Mouse (Mus musculus): ENCODE results near the gene Clic1.
A peak's percentile ranks its signal among the peaks of the same experiment; 100 is the strongest.
"Not testable (repeated sequence)": the region's sequence is repeated elsewhere in the genome, so short reads cannot be mapped to it uniquely, and the experiment has no call there.

Gene Clic1

DNA sequence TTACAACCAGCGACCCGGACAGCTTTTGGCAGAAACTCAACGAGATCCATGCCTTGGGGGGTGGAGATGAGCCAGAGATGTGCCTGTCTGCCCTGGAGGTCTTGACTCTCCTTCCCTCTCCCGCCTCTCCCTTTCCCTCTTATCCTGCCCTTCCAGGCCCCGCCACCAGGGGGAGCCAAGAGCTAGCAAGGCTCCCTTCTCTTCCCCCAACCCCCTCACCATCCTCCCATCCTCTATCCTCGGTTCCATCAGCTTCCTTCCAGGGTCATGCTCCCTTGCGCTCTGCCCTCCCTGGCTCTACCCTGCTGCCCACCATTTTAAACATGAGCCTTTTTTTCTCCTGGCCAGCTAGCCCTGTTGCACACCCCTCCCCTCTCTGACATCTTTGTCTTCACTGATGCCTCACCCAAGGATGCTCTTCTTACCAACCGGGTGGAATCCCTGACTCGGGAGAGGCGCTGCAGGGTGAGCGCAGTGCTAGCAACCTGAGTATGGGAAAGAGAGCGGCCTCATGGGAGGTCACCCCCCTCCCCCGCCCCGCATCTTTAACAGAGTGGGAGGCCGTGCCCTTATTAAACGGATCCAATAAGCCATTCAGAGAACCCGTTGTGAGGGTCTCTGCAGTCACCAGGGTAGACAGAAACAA is 28.5 kb upstream of the Clic1 start:
- DNase-seq (ENCODE audit: extremely low read depth, low read depth), result peak; percentile 68

DNA sequence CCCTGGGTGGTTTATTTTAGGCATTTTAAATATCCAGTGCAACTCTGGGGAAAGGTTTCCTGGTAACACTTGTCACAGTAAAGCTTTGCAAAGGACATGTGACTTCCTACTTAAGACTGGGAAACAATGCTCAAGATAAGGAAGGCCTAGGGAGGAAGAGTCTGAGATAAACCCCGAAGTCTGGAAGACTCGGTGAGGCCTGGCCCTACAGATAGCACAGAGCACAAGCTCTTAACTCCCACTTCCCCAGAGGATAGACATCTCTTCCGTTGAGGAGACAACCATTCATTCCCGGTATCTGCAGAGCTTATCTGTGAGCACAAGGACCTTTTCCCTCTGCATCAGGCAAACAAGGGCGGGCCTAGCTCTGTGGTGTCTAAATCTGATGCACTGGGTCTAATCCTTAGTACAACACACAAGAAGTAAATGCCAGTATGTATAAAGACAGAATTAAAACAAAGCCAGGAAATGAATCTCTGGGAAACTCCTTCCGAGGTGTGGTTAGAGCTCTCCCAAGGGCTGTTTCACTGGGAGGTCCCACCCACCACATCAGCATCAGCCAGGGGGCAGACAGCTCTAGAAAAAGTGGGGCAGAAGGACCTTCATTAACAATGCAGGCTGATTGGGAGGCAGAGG is 27.8 kb upstream of the Clic1 start:
- peak; percentile 99 for DNase-seq (ENCODE audit: extremely low read depth, low read depth)

DNA sequence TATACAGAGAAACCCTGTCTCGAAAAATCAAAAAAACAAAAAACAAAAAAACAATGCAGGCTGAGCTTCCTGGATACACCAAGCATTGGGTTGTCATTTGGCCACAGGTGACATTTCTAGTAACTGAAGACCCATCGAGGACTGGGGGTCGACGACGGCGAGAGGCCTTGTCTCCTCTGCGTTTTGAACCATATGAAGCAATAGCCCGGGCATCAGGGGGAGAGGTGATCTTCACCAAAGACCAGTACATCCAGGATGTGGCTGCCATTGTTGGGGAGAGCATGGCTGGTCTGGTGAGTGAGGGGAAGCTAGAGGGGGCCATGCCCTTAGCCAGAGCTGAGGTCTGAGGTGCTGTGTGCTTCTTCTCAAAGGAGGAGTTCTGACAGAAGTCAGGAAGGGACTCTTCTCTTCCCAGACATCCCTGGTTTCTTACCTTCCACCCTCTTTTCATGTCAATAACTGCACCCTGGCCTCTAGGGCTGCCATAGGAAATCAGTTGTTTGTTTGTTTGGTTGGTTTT is 27.2 kb upstream of the Clic1 start:
- DNase-seq (ENCODE audit: extremely low read depth, low read depth), result no peak

DNA sequence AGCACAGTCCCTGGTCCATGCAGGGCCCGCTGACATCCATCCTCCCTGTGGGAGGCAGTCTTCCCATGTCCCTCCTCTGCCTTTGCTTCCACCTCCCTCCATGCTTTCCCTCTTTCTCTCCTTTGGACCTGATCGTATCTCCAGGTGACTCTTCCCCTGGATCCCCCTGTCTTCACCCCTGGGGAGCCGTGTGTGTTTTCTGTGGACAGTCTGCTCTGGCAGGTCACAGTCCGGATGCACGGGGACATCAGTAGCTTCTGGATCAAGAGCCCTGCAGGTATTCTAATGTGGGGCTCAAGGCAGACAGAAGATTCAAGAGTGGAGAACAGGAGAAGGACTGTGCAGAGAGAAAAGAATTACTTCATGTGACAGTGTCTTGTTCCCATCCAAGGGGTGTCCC is 26.5 kb upstream of the Clic1 start:
- no peak for DNase-seq (ENCODE audit: extremely low read depth, low read depth)

GRCm38 (mm10) chr17:35023756-35024155 is 26.0 kb upstream of the Clic1 start:
- DNase-seq (ENCODE audit: extremely low read depth, low read depth), result no peak

DNA sequence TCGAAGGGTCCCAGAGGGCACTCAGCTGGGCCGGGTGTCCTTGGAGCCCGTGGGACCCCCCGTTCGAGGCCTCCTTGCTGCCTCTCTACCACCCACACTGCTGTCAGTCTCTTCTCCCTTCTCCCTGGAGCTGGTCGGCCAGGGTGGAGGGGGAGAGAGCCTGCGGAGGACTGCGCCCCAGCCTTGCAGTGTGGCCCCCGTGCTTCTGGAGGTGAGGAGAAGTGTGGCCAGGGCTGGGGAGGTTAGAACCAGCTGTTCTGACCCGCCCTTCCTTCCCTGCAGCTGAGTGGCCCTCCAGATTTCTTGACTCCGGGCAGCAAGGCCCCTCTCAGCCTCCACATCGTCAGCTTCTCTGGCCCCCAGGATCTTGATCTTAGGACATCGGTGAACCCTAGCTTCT is 25.5 kb upstream of the Clic1 start:
- DNase-seq (ENCODE audit: extremely low read depth, low read depth), result no peak

- no peak for DNase-seq (ENCODE audit: extremely low read depth, low read depth)
These were observed 24.9 kb upstream of the Clic1 start for GRCm38 (mm10) chr17:35024691-35025488.

DNA sequence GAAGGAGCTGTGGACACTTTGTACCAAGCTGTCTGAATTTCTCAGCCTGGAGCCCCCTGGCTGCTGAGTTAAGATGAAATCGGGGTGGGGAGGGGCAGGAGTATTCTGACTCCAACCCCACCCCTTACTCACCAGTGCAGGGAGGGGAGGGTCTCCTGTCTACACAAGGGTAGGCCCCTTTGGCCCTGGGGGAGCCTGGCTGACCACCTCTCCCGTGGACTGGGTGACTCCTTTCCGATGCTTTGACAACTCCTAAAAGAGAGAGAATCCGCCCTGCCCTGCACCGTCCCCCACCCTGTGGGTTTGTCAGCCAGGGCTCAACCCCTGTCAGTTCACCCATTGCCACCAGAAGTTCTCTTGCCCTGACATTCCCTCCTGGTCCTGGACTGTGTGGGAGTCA is 23.6 kb upstream of the Clic1 start:
- DNase-seq (ENCODE audit: extremely low read depth, low read depth), result no peak

DNA sequence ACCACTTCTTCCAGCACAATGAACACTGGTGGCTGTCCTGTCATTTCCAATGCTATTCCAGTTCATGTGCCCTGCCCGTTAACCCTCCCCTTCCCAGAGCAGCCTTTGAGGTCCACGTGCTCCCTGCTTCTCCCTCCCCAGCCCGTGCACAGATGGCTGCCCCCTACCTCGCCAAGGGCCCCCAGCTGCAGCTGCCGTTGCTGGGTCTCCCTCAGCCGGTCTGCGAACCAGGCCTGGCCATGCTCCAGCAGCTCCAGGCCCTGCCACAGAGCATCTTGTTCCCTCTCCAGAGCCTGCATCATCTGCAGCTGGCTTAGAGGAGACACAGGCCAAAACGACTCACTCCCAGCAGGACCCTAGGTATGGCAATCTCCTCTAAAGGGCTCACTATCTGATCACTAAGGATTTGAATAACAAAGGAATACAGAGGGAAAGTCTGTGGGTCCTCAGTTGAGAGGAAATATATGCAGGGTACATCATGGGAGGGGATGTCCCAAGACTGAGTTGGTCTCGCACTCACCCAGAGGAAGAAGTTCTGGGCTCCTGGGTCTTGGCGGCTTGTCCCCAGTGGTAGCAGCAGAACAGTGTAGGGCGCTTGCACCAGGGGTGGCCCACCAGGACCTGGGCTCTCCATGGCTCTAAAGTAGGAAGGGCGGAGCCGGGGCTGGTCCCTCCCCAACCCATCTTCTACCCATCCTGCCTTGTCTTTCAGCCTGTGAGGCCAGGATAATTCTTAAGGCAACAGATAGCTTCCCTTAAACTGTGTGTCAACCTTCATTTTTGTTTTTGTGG is 22.3 kb upstream of the Clic1 start, which contains the start of gene Sapcd1:
Gene Sapcd1 (minus strand): TSS at position 740 of the 792 bp plus-strand sequence.
- DNase-seq (ENCODE audit: extremely low read depth, low read depth), result peak; percentile 71

DNA sequence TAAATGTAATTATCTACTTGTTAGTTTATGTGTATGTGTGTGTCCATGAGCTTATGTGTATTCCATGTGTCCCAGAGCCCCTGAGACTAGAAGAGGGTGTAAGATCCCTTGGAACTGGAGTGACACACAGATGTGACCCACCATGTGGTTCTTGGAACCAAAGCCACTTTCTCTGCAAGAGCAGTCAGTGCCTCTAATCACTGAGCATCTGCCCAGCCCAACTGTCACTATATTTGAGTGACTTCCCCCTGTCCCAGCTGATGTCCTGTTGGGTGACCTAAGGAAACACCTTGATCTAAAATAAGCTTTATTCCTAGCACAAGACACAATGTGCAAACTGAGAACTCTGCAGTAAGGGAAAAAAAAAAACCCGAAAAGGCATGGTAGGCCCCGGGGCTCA is 21.5 kb upstream of the Clic1 start:
- no peak for DNase-seq (ENCODE audit: extremely low read depth, low read depth)

- no peak for DNase-seq (ENCODE audit: extremely low read depth, low read depth)
These were observed 19.9 kb upstream of the Clic1 start for GRCm38 (mm10) chr17:35029691-35030532.

DNA sequence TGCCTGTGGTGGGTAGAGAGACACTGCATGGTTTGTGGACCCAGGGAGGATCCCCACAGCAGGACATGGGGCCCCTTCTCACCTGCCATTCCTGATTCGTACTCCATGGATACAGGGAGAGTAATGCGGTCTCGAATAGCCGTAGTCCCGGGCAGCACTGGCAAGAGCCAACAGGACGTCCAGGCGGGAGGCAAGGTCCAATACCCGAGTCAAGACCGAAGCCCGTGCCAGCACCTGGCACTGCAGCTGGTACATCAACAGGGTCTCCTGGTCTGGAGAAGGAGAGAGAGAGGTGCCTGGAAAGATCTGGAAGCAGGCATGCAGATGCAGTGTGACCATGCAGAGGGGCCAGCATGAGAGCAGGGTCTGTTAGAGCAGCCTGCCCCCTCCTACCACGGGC is 18.5 kb upstream of the Clic1 start:
- no peak for DNase-seq (ENCODE audit: extremely low read depth, low read depth)

- DNase-seq (ENCODE audit: extremely low read depth, low read depth), result no peak
These were observed 17.9 kb upstream of the Clic1 start for GRCm38 (mm10) chr17:35031880-35032279.

- no peak for DNase-seq (ENCODE audit: extremely low read depth, low read depth)
These were observed 17.4 kb upstream of the Clic1 start for GRCm38 (mm10) chr17:35032323-35032870.

- not testable (repeated sequence) for DNase-seq (ENCODE audit: extremely low read depth, low read depth)
These were observed 16.1 kb upstream of the Clic1 start for GRCm38 (mm10) chr17:35033703-35034102.

DNA sequence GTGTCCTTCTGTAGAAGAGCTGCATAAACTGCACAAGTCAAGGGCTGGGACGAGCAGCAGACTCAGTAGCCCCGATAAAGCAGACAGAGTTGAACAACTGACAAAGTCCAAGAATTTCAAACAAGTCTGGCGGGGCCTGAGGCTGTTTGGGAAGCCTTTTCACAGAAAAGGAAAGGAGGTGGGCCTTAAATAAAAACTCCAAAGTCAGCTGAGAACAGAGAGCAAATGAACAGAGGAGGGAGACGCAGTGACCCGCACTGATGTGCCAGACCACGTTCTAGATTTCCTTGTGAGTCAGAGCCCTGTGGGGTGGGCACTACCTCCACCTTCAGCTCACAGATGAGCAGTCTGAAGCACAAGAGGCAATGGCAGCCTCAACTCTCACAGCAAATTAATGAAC is 14.9 kb upstream of the Clic1 start:
- no peak for DNase-seq (ENCODE audit: extremely low read depth, low read depth)

DNA sequence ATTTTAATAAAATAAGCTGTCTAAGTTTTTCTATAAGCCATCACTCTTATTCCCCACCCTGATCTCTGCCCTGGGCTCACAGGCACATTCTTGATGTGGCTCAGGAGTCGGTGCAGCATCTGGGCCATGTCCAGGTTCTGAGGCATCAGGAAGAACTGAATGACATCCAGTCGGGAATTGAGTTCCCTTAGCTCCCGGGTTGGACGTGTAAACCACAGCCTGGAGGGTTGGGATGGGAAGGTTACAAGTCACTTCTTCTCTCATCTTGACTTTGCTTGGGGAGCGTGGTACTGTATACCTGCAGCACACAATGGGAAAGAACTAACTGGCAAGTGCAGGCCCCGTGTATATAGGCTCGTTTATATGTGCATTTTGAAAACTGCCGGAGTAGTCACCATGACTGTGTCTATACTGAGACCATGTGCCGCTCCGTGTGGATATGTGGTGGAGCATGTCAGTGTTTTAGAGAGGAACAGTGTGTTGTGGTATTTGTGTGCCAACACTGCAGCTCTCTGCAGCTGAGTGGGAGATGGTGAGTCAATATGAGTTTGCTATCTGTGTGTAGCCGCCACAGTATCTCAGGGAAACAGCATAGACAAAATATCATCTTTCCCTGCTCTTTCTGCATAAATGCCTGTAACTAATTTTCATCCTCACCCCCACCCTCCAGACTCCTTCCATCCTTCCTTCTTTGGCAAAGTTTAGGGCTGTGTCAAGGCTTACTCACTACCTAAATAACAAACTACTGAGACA is 10.5 kb upstream of the Clic1 start:
- DNase-seq (ENCODE audit: extremely low read depth, low read depth), result no peak

DNA sequence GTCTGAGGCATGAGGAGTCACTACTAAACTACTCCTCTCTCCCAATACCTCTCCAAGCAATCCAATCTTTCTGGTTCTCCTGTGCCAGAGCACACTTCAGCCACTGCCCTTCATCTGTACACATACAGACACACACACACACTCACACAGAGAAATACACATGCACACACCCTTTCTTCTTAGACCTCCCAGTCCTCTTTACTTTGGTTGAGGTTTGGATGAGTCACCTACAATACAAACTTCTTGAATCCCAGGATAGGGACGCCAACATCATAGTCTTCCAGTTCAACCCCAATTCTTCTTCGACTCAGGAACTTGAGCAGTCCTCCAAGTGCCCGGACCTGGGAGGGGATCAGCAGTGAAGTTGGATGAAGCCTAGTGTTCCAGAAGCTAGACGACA is 6.0 kb upstream of the Clic1 start:
- no peak for DNase-seq (ENCODE audit: extremely low read depth, low read depth)
